Mouse (Mus musculus): ENCODE results near the gene Rnf111.
"Not testable (repeated sequence)": the region's sequence is repeated elsewhere in the genome, so short reads cannot be mapped to it uniquely, and the experiment has no call there.

Gene Rnf111

GRCm38 (mm10) chr9:70503626-70504041, at the start of gene Rnf111:
Gene Rnf111 (minus strand): TSS chr9:70503725.
- peak; percentile 97 to 98 for DNase-seq

- DNase-seq, result not testable (repeated sequence)
These were observed 48.7 kb upstream of the Rnf111 start for GRCm38 (mm10) chr9:70552233-70552632.

GRCm38 (mm10) chr9:70551524-70551923, 48.0 kb upstream of the Rnf111 start:
- DNase-seq, result no peak

- DNase-seq, result no peak
These were observed 44.8 kb upstream of the Rnf111 start for GRCm38 (mm10) chr9:70548304-70548703.

- not testable (repeated sequence) for DNase-seq
These were observed 43.1 kb upstream of the Rnf111 start for GRCm38 (mm10) chr9:70546576-70546975.

- DNase-seq, result no peak
These were observed 41.3 kb upstream of the Rnf111 start for GRCm38 (mm10) chr9:70544831-70545230.

GRCm38 (mm10) chr9:70543985-70544384, 40.5 kb upstream of the Rnf111 start:
- DNase-seq, result no peak

- peak in 1 of 2 experiments; percentile 66 for DNase-seq
These were observed 39.7 kb upstream of the Rnf111 start for GRCm38 (mm10) chr9:70543048-70543880.

GRCm38 (mm10) chr9:70542305-70543041, 38.9 kb upstream of the Rnf111 start, which contains the start of gene Sltm:
Gene Sltm (plus strand): TSS chr9:70542754.
- DNase-seq, result peak; percentile 100

GRCm38 (mm10) chr9:70541584-70541983, 38.1 kb upstream of the Rnf111 start:
- peak in 1 of 2 experiments; percentile 7 for DNase-seq

- no peak for DNase-seq
These were observed 29.8 kb upstream of the Rnf111 start for GRCm38 (mm10) chr9:70533328-70533727.

- DNase-seq, result no peak
These were observed 20.8 kb upstream of the Rnf111 start for GRCm38 (mm10) chr9:70524366-70524765.

- DNase-seq, result no peak
These were observed 20.3 kb upstream of the Rnf111 start for GRCm38 (mm10) chr9:70523813-70524212.

GRCm38 (mm10) chr9:70520651-70521050, 17.1 kb upstream of the Rnf111 start:
- no peak for DNase-seq

GRCm38 (mm10) chr9:70511681-70512080, 8.2 kb upstream of the Rnf111 start:
- DNase-seq, result no peak

- DNase-seq, result no peak
These were observed 7.6 kb upstream of the Rnf111 start for GRCm38 (mm10) chr9:70510998-70511583.

- DNase-seq, result no peak
These were observed 6.5 kb upstream of the Rnf111 start for GRCm38 (mm10) chr9:70509906-70510525.

GRCm38 (mm10) chr9:70506787-70507186, 3.3 kb upstream of the Rnf111 start:
- no peak for DNase-seq

- DNase-seq, result no peak
These were observed 2.7 kb upstream of the Rnf111 start for GRCm38 (mm10) chr9:70506186-70506585.

- DNase-seq, result peak; percentile 75 to 76
These were observed 416 bp downstream of the Rnf111 start for GRCm38 (mm10) chr9:70503015-70503603.

GRCm38 (mm10) chr9:70502284-70503014, 1.1 kb downstream of the Rnf111 start:
- no peak for DNase-seq

- no peak for DNase-seq
These were observed 6.5 kb downstream of the Rnf111 start for GRCm38 (mm10) chr9:70496990-70497389.
